Mouse (Mus musculus): ENCODE results near the gene Taar1. TPM values are rescaled to one million over a fixed set of nuclear protein-coding genes. Genes with fewer than 3 reads are reported as not detected.

The Taar1 gene
- polyA plus RNA-seq (2012; rRNA removed): not detected in 2 replicates

GRCm38 (mm10) chr10:23920056-23920455 is at the start of gene Taar1:
Gene Taar1, plus strand, starts transcription at chr10:23920356.

DNA sequence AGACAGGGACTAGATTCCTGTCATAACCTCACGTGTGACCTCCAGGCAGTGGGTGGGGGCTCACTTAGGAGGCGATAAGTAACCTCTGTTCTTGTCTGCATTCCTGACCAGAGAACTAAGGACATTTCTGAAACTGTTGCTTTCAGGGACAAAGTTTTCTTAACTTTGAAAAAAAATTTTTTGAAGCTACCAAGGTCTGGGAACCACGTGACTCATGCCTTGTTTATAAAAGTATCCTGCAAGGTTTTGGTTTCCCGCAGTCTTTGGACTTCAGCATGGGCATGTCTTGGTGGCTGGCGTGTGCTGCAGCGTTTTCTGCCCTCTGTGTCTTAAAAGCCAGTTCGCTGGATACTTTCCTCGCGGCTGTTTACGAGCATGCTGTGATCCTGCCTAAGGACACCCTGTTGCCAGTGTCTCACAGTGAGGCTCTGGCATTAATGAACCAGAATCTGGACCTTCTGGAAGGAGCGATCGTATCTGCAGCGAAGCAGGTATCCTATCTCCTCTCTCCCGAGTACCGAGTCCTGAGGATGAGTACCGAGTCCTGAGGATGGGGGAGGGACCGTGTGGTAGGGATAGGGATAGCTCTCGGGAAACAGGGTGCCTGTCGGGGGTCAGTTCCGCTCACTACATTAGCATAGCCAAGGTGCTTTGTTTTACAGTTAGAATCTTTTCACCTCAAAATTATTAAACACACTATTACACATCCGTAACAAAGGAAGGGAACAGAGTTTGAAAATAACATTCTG is 25.4 kb upstream of the Taar1 start, which contains the start of gene Vnn1:
Gene Vnn1, plus strand, starts transcription at position 88 of the 749 bp plus-strand sequence.

GRCm38 (mm10) chr10:23938312-23938711 is 18.2 kb downstream of the Taar1 start, which contains the start of gene Taar2:
Gene Taar2, plus strand, starts transcription at chr10:23938572.

GRCm38 (mm10) chr10:23949508-23950005 is 29.4 kb downstream of the Taar1 start, which contains the start of gene Taar3:
Gene Taar3, plus strand, starts transcription at chr10:23949558.

DNA sequence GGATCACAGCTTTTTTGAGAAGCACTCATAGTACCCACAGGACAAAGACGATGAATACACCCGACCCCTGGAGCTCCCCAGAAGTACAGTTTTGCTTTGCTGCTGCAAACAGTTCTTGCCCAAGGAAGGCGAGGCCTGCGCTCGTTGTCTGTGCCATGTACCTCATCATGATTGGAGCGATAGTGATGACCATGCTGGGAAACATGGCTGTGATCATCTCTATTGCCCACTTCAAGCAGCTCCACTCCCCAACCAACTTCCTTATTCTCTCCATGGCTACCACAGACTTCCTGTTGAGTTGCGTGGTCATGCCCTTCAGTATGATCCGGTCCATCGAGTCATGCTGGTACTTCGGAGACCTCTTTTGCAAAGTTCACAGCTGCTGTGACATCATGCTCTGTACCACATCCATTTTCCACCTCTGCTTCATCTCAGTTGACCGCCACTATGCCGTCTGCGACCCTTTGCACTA is 40.3 kb downstream of the Taar1 start, which contains the start of gene Taar4:
Gene Taar4, plus strand, starts transcription at position 51 of the 472 bp plus-strand sequence.

DNA sequence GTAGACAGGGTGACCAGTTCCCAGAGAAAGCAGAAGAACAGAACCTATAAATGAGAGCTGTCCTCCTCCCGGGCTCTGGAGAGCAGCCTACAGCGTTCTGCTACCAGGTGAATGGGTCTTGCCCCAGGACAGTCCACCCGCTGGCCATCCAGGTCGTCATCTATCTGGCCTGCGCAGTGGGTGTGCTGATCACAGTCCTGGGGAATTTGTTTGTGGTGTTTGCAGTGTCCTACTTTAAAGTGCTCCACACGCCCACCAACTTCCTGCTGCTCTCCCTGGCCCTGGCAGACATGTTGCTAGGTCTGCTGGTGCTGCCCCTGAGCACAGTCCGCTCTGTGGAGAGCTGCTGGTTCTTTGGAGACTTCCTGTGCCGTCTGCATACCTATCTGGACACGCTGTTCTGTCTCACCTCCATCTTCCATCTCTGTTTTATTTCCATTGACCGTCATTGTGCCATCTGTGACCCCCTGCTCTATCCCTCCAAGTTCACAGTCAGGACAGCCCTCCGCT is 50.6 kb downstream of the Taar1 start, which contains the start of gene Taar5:
Gene Taar5, plus strand, starts transcription at position 51 of the 510 bp plus-strand sequence.

Other genes with a start within 250 kb of the Taar1 start
- gene Rps12, start 133.1 kb upstream of the Taar1 start, polyA plus RNA-seq (2012; rRNA removed): 3,597 and 5,155 TPM in 2 replicates
- gene Slc18b1, start 123.4 kb upstream of the Taar1 start, polyA plus RNA-seq (2012; rRNA removed): 15.1 and 17.1 TPM in 2 replicates
- 0.04 TPM in 1 of 2 replicates, not detected in the other for gene Vnn3, start 68.9 kb upstream of the Taar1 start, polyA plus RNA-seq (2012; rRNA removed)
- gene Vnn1, start 25.7 kb upstream of the Taar1 start, polyA plus RNA-seq (2012; rRNA removed): 1.0 and 1.4 TPM in 2 replicates
- not detected in 2 replicates for gene Taar2, start 18.2 kb downstream of the Taar1 start, polyA plus RNA-seq (2012; rRNA removed)
- gene Taar3, start 29.2 kb downstream of the Taar1 start, polyA plus RNA-seq (2012; rRNA removed): not detected in 2 replicates
- gene Taar4, start 40.1 kb downstream of the Taar1 start, polyA plus RNA-seq (2012; rRNA removed): not detected in 2 replicates
- gene Taar5, start 50.4 kb downstream of the Taar1 start, polyA plus RNA-seq (2012; rRNA removed): 0.10 TPM in 1 of 2 replicates, not detected in the other
- gene Taar6, start 65.3 kb downstream of the Taar1 start, polyA plus RNA-seq (2012; rRNA removed): not detected in 2 replicates
- gene Taar7a, start 73.1 kb downstream of the Taar1 start, polyA plus RNA-seq (2012; rRNA removed): not detected in 2 replicates
- not detected in 2 replicates for gene Taar7b, start 79.6 kb downstream of the Taar1 start, polyA plus RNA-seq (2012; rRNA removed)
- gene Taar7d, start 106.9 kb downstream of the Taar1 start, polyA plus RNA-seq (2012; rRNA removed): not detected in 2 replicates
- gene Taar7e, start 117.3 kb downstream of the Taar1 start, polyA plus RNA-seq (2012; rRNA removed): not detected in 2 replicates
- gene Taar7f, start 129.2 kb downstream of the Taar1 start, polyA plus RNA-seq (2012; rRNA removed): not detected in 2 replicates
- gene Taar8a, start 156.1 kb downstream of the Taar1 start, polyA plus RNA-seq (2012; rRNA removed): not detected in 2 replicates
- not detected in 2 replicates for gene Taar8b, start 171.9 kb downstream of the Taar1 start, polyA plus RNA-seq (2012; rRNA removed)
- gene Taar8c, start 181.6 kb downstream of the Taar1 start, polyA plus RNA-seq (2012; rRNA removed): not detected in 2 replicates
- gene Taar9, start 189.2 kb downstream of the Taar1 start, polyA plus RNA-seq (2012; rRNA removed): not detected in 2 replicates
- 37.9 and 67.8 TPM in 2 replicates for gene Stx7, start 228.9 kb downstream of the Taar1 start, polyA plus RNA-seq (2012; rRNA removed)

Data from central nervous system, embryonic 11.5 days (tissue).